Mouse (Mus musculus) CD8-positive naive resting alpha-beta T cell, adult 2 months (primary cell): ENCODE data around the gene Il10.
"Not testable (repeated sequence)": the region's sequence is repeated elsewhere in the genome, so short reads cannot be mapped to it uniquely, and the experiment has no call there.

Source experiments
- DNase-seq, 2 experiments: peaks; one replicate each; pipeline ENCODE4 v3.0.0; 2022; ENCODE audit warnings: low read depth in 2 of 2, low spot score in 2 of 2

Il10 gene

GRCm38 (mm10) chr1:131015879-131016278 is 3.8 kb upstream of the Il10 start:
- no peak for DNase-seq

- DNase-seq, result no peak
These were observed 1.0 kb downstream of the Il10 start for GRCm38 (mm10) chr1:131020425-131021310.

- DNase-seq, result no peak
These were observed 1.8 kb downstream of the Il10 start for GRCm38 (mm10) chr1:131021438-131021837.

GRCm38 (mm10) chr1:131021900-131022590 is 2.4 kb downstream of the Il10 start:
- DNase-seq, result no peak

- no peak for DNase-seq
These were observed 3.1 kb downstream of the Il10 start for GRCm38 (mm10) chr1:131022591-131023249.

- DNase-seq, result not testable (repeated sequence)
These were observed 3.7 kb downstream of the Il10 start for GRCm38 (mm10) chr1:131023250-131023858.

GRCm38 (mm10) chr1:131024900-131025842 is 5.5 kb downstream of the Il10 start:
- no peak for DNase-seq

- DNase-seq, result peak in 1 of 2 experiments; percentile 9
These were observed 6.2 kb downstream of the Il10 start for GRCm38 (mm10) chr1:131025843-131026190.

GRCm38 (mm10) chr1:131029215-131029614 is 9.6 kb downstream of the Il10 start:
- DNase-seq, result no peak

- DNase-seq, result no peak
These were observed 10.6 kb downstream of the Il10 start for GRCm38 (mm10) chr1:131030261-131030660.

- DNase-seq, result no peak
These were observed 11.6 kb downstream of the Il10 start for GRCm38 (mm10) chr1:131031267-131031666.

GRCm38 (mm10) chr1:131038001-131038400 is 18.4 kb downstream of the Il10 start:
- no peak for DNase-seq

- DNase-seq, result no peak
These were observed 18.9 kb downstream of the Il10 start for GRCm38 (mm10) chr1:131038415-131039017.

- no peak for DNase-seq
These were observed 19.8 kb downstream of the Il10 start for GRCm38 (mm10) chr1:131039479-131039878.

GRCm38 (mm10) chr1:131042263-131042662 is 22.6 kb downstream of the Il10 start:
- no peak for DNase-seq

- no peak for DNase-seq
These were observed 23.1 kb downstream of the Il10 start for GRCm38 (mm10) chr1:131042721-131043120.

- DNase-seq, result no peak
These were observed 24.0 kb downstream of the Il10 start for GRCm38 (mm10) chr1:131043636-131044035.

GRCm38 (mm10) chr1:131045723-131046355 is 26.2 kb downstream of the Il10 start:
- no peak for DNase-seq

GRCm38 (mm10) chr1:131046607-131047006 is 27.0 kb downstream of the Il10 start:
- no peak for DNase-seq
